Mouse (Mus musculus) testis, postnatal 14 days (tissue): ENCODE results near the gene Tent4b.
A peak's percentile ranks its signal among the peaks of the same experiment; 100 is the strongest.

ENCODE experiments used
- DNase-seq: peaks from one replicate; pipeline ENCODE4 v3.0.0; 2021; ENCODE audit warnings: low spot score

Gene Tent4b

GRCm38 (mm10) chr8:88279670-88280069 lies 80.7 kb downstream of the Tent4b start:
- DNase-seq: no peak

- DNase-seq: no peak
Measured at GRCm38 (mm10) chr8:88280904-88281303, 81.9 kb downstream of the Tent4b start.

GRCm38 (mm10) chr8:88282684-88283083 lies 83.7 kb downstream of the Tent4b start:
- DNase-seq: peak; percentile 74

- DNase-seq: no peak
Measured at GRCm38 (mm10) chr8:88283243-88284115, 84.5 kb downstream of the Tent4b start.

- DNase-seq: no peak
Measured at GRCm38 (mm10) chr8:88284738-88285137, 85.7 kb downstream of the Tent4b start.

- DNase-seq: no peak
Measured at GRCm38 (mm10) chr8:88285469-88286356, 86.7 kb downstream of the Tent4b start.

GRCm38 (mm10) chr8:88286421-88286960 lies 87.5 kb downstream of the Tent4b start:
- DNase-seq: no peak

GRCm38 (mm10) chr8:88288622-88289242 lies 89.7 kb downstream of the Tent4b start:
- DNase-seq: no peak

GRCm38 (mm10) chr8:88289901-88290300 lies 90.9 kb downstream of the Tent4b start:
- no peak for DNase-seq

GRCm38 (mm10) chr8:88290326-88291304 lies 91.6 kb downstream of the Tent4b start:
- no peak for DNase-seq

GRCm38 (mm10) chr8:88291305-88291690 lies 92.3 kb downstream of the Tent4b start:
- no peak for DNase-seq

- DNase-seq: no peak
Measured at GRCm38 (mm10) chr8:88292926-88293325, 93.9 kb downstream of the Tent4b start.

GRCm38 (mm10) chr8:88293590-88294356 lies 94.8 kb downstream of the Tent4b start:
- no peak for DNase-seq

- no peak for DNase-seq
Measured at GRCm38 (mm10) chr8:88294977-88295376, 96.0 kb downstream of the Tent4b start.

- peak; percentile 77 for DNase-seq
Measured at GRCm38 (mm10) chr8:88297976-88298732, 99.1 kb downstream of the Tent4b start.

- DNase-seq: no peak
Measured at GRCm38 (mm10) chr8:88298733-88299103, 99.7 kb downstream of the Tent4b start.

- DNase-seq: no peak
Measured at GRCm38 (mm10) chr8:88299907-88300603, 101.0 kb downstream of the Tent4b start.

- DNase-seq: no peak
Measured at GRCm38 (mm10) chr8:88301589-88302437, 102.8 kb downstream of the Tent4b start.
